Mouse (Mus musculus) liver, embryonic 14.5 days (tissue): Measurements from ENCODE around the gene Cwc27. TPM values are rescaled to one million over a fixed set of nuclear protein-coding genes. Genes with fewer than 3 reads are reported as not detected.

Source experiments
- ATAC-seq: fragments of 200-750 bp; cut with Nextera tagmentation; 2 replicates; pipeline ENCODE4 v1.8.0; 2017; ENCODE audit warnings: moderate number of reproducible peaks, mild to moderate bottlenecking, moderate library complexity; ENCODE audit not compliant: insufficient read depth
- DNase-seq, 3 experiments: peaks; one replicate each; pipeline ENCODE4 v3.0.0-alpha.2; 2012 to 2013; ENCODE audit warnings: low read depth in 3 of 3, low spot score in 3 of 3
- H3K27ac ChIP-seq: fragments of 300-500 bp; sonication (generic); 2 replicates; pipeline ENCODE4 v1.5.1; 2014; ENCODE audit warnings: moderate library complexity, mild to moderate bottlenecking, control low read depth, inconsistent platforms
- H3K27me3 ChIP-seq: fragments of 300-500 bp; sonication (generic); 2 replicates; pipeline ENCODE4 v1.6.1; 2014; ENCODE audit warnings: mild to moderate bottlenecking, low read length, moderate library complexity; ENCODE audit not compliant: control insufficient read depth, insufficient read depth
- H3K36me3 ChIP-seq: fragments of 300-500 bp; sonication (generic); replicated peaks from 2 replicates; pipeline ENCODE4 v1.6.1; 2014; ENCODE audit warnings: low read depth; ENCODE audit not compliant: control insufficient read depth, insufficient read depth
- H3K4me1 ChIP-seq, 2 experiments: fragments of 200-500 bp in 1 of 2; fragments of 300-500 bp in 1 of 2; sonication (generic) in 1 of 2; replicated peaks; 2 replicates each; pipeline ENCODE4 v1.6.1; 2012 to 2014; ENCODE audit warnings: antibody characterized with exemption in 1 of 2, inconsistent platforms in 1 of 2, low read length in 1 of 2; ENCODE audit not compliant: control insufficient read depth in 2 of 2, insufficient read depth in 2 of 2
- H3K4me2 ChIP-seq: fragments of 300-500 bp; sonication (generic); 2 replicates; pipeline ENCODE4 v1.6.1; 2014; ENCODE audit warnings: low read depth, mild to moderate bottlenecking, control low read depth, moderate library complexity
- H3K4me3 ChIP-seq, 2 experiments: fragments of 200-500 bp in 1 of 2; fragments of 300-500 bp in 1 of 2; sonication (generic) in 1 of 2; 2 replicates each; pipeline ENCODE4 v1.5.1; 2012 to 2014; ENCODE audit warnings: low read depth in 2 of 2, low read length in 2 of 2, mild to moderate bottlenecking in 2 of 2, control low read depth in 1 of 2, inconsistent platforms in 1 of 2, moderate library complexity in 1 of 2; ENCODE audit not compliant: insufficient read depth in 1 of 2
- H3K9ac ChIP-seq: fragments of 300-500 bp; sonication (generic); replicated peaks from 2 replicates; pipeline ENCODE4 v1.6.1; 2014; ENCODE audit warnings: mild to moderate bottlenecking, control low read depth, moderate library complexity
- H3K9me3 ChIP-seq: fragments of 300-500 bp; sonication (generic); 2 replicates; pipeline ENCODE4 v1.6.1; 2016; ENCODE audit warnings: low read length, mixed read lengths; ENCODE audit not compliant: control insufficient read depth
- CTCF ChIP-seq: IDR thresholded peaks from 2 replicates; pipeline ENCODE4 v1.5.1; 2016; ENCODE audit warnings: antibody characterized with exemption, low read depth, control low read depth
- EP300 ChIP-seq: IDR thresholded peaks from 2 replicates; pipeline ENCODE4 v1.6.1; 2016; ENCODE audit warnings: antibody characterized with exemption, low read depth
- WGBS: fragments of 180-500 bp; shearing (Covaris S2); extraction: QIAGEN DNeasy Blood & Tissue Kit; methylation state at CpG from one replicate; pipeline ENCODE4 v1.1.7; 2014; ENCODE audit not compliant: insufficient replicate concordance; 5-methylcytosine and 5-hydroxymethylcytosine counted together
- polyA plus RNA-seq, 2 experiments: library from polyadenylated mRNA; depleted of rRNA in 1 of 2; stranded (reverse) in 1 of 2; unstranded in 1 of 2; fragments of >200 nt; fragmentation: Nextera tagmentation in 1 of 2; extraction: Ambion mirVana in 1 of 2; gene quantifications; 2 replicates each; pipeline versions ENCODE4 v1.2.1 to v1.2.3; 2012 to 2014

Cwc27 gene
- polyA plus RNA-seq, 2 experiments, result 4.9 to 7.8 TPM

DNA sequence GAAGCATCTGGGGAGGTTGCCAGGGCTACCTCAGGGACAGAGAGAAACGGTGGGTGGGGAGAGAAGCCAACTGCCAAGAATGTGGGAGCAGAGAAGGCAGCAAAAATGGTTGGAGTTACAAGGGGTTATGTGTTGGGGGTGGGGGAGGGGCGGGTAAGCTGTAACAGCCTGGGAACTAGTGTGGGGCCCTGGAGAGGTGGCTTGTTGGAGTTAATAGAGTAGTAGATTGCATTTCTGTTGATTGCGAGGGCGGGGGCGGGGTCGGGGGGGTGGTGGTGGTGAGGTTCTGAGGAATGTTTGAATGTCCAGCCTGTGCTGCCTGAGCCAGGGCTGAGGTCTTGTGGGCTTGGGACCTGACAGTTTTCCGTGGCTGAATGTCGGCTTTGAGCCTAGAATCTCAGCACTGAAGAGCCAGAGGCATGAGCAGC lies 5.5 kb upstream of the Cwc27 start:
- WGBS, result 36% methylated on average over 8 of the region's 8 CpGs
- Histone ChIP-seq H3K9ac (no peak overlapping the region), H3K9me3 (no peaks in the 10 kb centered on the region), H3K4me1 (peaks cover 4 to 11% of the 10 kb centered on the region in 2 experiments; a peak in 3 of 4 replicates), H3K36me3 (peaks cover 4% of the 10 kb centered on the region; the same call in 1 of the 2 replicates), H3K27me3 (no peaks in the 10 kb centered on the region), H3K4me2 (no peak overlapping the region), H3K4me3 (no peak overlapping the region), H3K27ac (no peak overlapping the region)
- ATAC-seq, result no peak
- TF ChIP-seq CTCF, result no peak
- no peak for TF ChIP-seq EP300
- no peak for DNase-seq

DNA sequence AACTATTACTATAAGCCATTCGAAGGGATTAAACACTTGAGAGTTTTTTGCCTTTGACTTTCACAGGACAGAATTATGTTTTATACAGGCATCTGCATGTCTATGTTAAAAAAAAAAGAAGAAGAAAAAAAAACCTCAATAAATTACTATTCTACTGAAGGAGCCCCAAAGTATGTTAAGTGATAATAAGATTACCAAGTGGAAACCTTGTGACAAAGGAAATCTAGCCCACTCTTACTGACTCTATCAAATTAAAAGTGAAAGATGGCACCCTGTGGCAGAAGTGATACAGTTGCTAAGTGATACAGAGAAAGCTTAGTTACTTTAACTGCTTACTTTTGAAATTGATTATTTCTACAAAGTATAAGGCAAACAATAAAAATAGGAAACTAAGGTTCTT lies 5.0 kb upstream of the Cwc27 start:
- H3K4me1 ChIP-seq, result peaks cover 4 to 11% of the 10 kb centered on the region in 2 experiments; a peak in 3 of 4 replicates
- no peak for TF ChIP-seq EP300
- TF ChIP-seq CTCF, result no peak
- H3K4me3 ChIP-seq, result no peak overlapping the region
- H3K27ac ChIP-seq, result no peak overlapping the region
- H3K27me3 ChIP-seq, result no peaks in the 10 kb centered on the region
- ATAC-seq, result no peak
- DNase-seq, result no peak
- H3K4me2 ChIP-seq, result no peak overlapping the region
- H3K9me3 ChIP-seq, result no peaks in the 10 kb centered on the region
- peaks cover under 1% of the 10 kb centered on the region; the same call in 1 of the 2 replicates for H3K36me3 ChIP-seq
- 73% methylated on average over 1 of the region's 1 CpGs for WGBS
- H3K9ac ChIP-seq, result no peak overlapping the region

DNA sequence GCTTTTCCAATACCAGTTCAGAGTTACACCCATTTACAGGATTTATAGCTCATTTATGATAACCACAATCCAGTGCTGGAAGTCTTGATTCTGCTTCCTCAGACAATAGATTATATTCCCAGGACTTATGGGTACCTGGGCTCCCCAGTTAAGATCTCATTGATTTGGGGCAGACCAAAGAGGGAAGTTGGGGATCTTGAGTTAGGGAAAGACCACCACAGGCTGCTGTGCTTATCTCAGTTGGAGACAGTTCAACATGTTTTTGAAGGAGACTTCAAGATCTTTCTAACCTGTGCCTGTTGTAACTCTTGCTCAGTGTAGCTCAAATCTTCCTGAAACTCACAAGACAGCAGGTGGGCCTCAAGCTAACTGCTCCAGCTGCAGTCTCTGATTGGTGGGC lies 4.2 kb upstream of the Cwc27 start:
- Histone ChIP-seq H3K9ac (no peak overlapping the region), H3K4me2 (no peak overlapping the region), H3K27me3 (no peaks in the 10 kb centered on the region), H3K36me3 (no peaks in the 10 kb centered on the region), H3K9me3 (no peaks in the 10 kb centered on the region), H3K4me3 (no peak overlapping the region), H3K27ac (no peak overlapping the region), H3K4me1 (peaks cover 4 to 11% of the 10 kb centered on the region in 2 experiments)
- ATAC-seq (no peak), DNase-seq (no peak)
- no peak for TF ChIP-seq CTCF
- TF ChIP-seq EP300, result no peak

DNA sequence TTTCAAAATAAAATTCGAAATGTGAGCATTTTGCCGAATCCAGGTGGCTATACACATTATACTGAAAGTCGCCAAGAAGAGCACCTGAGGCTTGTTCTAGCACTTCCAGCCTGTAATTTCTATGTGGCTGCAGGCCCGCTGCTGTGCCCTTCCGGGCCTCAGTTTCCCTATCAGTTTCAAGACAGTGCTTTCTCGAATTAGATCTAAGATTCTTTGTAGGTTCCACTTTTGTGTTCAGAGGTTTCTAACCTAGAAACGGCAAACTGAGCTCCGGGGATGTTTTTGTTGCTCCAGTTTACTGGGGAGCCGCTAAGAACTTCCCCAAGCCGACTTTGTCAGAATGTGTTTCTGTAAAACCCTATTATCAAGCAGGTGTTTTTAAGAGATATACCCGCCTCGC lies 754 bp upstream of the Cwc27 start:
- ATAC-seq (no peak), DNase-seq (peak in 1 of 3 experiments; percentile 6)
- Histone ChIP-seq H3K9ac (peak overlapping the region; percentile 78), H3K4me1 (peaks cover 7 to 9% of the 10 kb centered on the region in 2 experiments), H3K27ac (peak overlapping the region; percentile 28), H3K27me3 (no peaks in the 10 kb centered on the region), H3K9me3 (no peaks in the 10 kb centered on the region), H3K4me3 (peak overlapping the region; percentile 83 to 86), H3K36me3 (no peaks in the 10 kb centered on the region), H3K4me2 (peak overlapping the region; percentile 86)
- TF ChIP-seq EP300 (peak; percentile 21; the same call in 1 of the 2 replicates), CTCF (no peak)
- WGBS, result 20% methylated on average over 12 of the region's 12 CpGs

- Histone ChIP-seq H3K9ac (peak overlapping the region; percentile 78), H3K4me3 (peak overlapping the region; percentile 83 to 86), H3K9me3 (no peaks in the 10 kb centered on the region), H3K27me3 (no peaks in the 10 kb centered on the region), H3K27ac (peak overlapping the region; percentile 58; the same call in 1 of the 2 replicates), H3K4me2 (peak overlapping the region; percentile 86), H3K4me1 (peaks cover 5 to 7% of the 10 kb centered on the region in 2 experiments), H3K36me3 (no peaks in the 10 kb centered on the region)
- WGBS, result 8% methylated on average over 8 of the region's 8 CpGs
- peak; percentile 2; the same call in 1 of the 2 replicates for ATAC-seq
- no peak for TF ChIP-seq EP300
- TF ChIP-seq CTCF, result no peak
- no peak for DNase-seq
These were observed 690 bp downstream of the Cwc27 start for GRCm38 (mm10) chr13:104816270-104816634.
